Mouse (Mus musculus) erythroblast, embryonic 14.5 days (primary cell): ENCODE results near the gene Fat3. TPM values are rescaled to one million over a fixed set of nuclear protein-coding genes. Genes with fewer than 3 reads are reported as not detected.

Experiments used
- H3K27me3 ChIP-seq: 2 replicates; pipeline ENCODE4 v1.6.1; 2012; ENCODE audit warnings: inconsistent platforms; ENCODE audit not compliant: control insufficient read depth
- H3K36me3 ChIP-seq: 2 replicates; pipeline ENCODE4 v1.6.1; 2012; ENCODE audit warnings: mild to moderate bottlenecking, inconsistent platforms; ENCODE audit not compliant: control insufficient read depth
- H3K4me1 ChIP-seq: 2 replicates; pipeline ENCODE4 v1.6.1; 2012; ENCODE audit warnings: inconsistent platforms; ENCODE audit not compliant: control insufficient read depth
- H3K4me3 ChIP-seq: replicated peaks from 2 replicates; pipeline ENCODE3; 2012; ENCODE audit warnings: moderate library complexity, mild to moderate bottlenecking, inconsistent platforms
- H3K9me3 ChIP-seq: 2 replicates; pipeline ENCODE4 v1.6.1; 2012; ENCODE audit warnings: low read length, inconsistent platforms, mixed read lengths; ENCODE audit not compliant: control insufficient read depth
- GATA1 ChIP-seq: IDR thresholded peaks from 2 replicates; pipeline ENCODE4 v1.6.1; 2012; ENCODE audit warnings: low read length, inconsistent platforms, mixed read lengths
- TAL1 ChIP-seq: IDR thresholded peaks from 3 replicates; pipeline ENCODE4 v1.6.1; 2012; ENCODE audit warnings: low read length, inconsistent platforms, mixed read lengths
- polyA plus RNA-seq: library from polyadenylated mRNA; stranded (reverse); fragments of >175 nt; gene quantifications from 2 replicates; pipeline ENCODE4 v1.2.3, GENCODE M21; 2012

The Fat3 gene
- polyA plus RNA-seq, 1 experiment = 0.03 TPM

- TF ChIP-seq TAL1 (no peak), GATA1 (no peak)
- Histone ChIP-seq H3K27me3 (no peaks in the 10 kb centered on the region), H3K4me1 (no peaks in the 10 kb centered on the region), H3K4me3 (no peak overlapping the region), H3K36me3 (no peaks in the 10 kb centered on the region), H3K9me3 (no peaks in the 10 kb centered on the region)
Observed at GRCm38 (mm10) chr9:16275589-16275988, 225.5 kb downstream of the Fat3 start.

DNA sequence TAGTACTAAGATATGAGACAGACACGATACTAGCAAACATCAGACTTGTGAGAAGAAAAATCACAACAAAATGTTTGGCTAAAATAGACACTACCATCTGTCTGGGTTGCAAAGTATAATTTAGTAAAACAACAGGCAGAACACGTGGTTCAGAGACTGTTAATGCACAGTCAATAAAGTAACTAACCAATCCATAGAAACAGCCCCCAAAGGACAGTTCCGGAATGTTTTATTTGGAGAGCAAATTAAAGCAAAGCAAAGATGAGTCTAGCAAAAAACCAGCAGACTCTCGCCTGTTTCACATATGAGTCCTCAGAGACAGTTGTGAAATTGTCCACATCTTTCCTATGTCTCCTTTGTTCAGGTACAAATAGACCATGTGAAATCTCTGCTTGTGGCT is 227.0 kb downstream of the Fat3 start:
- Histone ChIP-seq H3K9me3 (no peaks in the 10 kb centered on the region), H3K4me3 (no peak overlapping the region), H3K4me1 (no peaks in the 10 kb centered on the region), H3K27me3 (no peaks in the 10 kb centered on the region), H3K36me3 (no peaks in the 10 kb centered on the region)
- TF ChIP-seq GATA1 (no peak), TAL1 (no peak)

- no peak overlapping the region for H3K4me3 ChIP-seq
- H3K36me3 ChIP-seq = no peaks in the 10 kb centered on the region
- no peaks in the 10 kb centered on the region for H3K4me1 ChIP-seq
- no peaks in the 10 kb centered on the region for H3K9me3 ChIP-seq
- H3K27me3 ChIP-seq = no peaks in the 10 kb centered on the region
- no peak for TF ChIP-seq GATA1
- TF ChIP-seq TAL1 = no peak
Observed at GRCm38 (mm10) chr9:16272810-16273209, 228.3 kb downstream of the Fat3 start.

DNA sequence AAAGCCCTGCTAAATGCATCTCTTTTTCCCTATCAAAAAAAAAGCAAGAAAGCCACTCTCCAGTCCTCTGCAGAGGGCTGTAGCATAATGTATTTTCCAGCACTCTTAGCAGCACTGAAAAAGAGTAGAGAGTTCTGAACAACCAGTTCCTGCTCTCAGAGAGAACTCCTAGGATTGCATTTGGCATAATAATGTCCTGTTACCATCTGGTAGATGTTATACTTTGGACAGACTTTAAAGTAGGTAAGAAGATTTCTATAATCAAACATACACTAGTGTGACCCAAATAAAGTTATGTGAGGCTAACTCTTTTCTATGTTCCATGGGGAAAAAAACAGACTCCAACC is 230.3 kb downstream of the Fat3 start:
- Histone ChIP-seq H3K36me3 (no peaks in the 10 kb centered on the region), H3K9me3 (no peaks in the 10 kb centered on the region), H3K4me1 (no peaks in the 10 kb centered on the region), H3K4me3 (no peak overlapping the region), H3K27me3 (no peaks in the 10 kb centered on the region)
- TF ChIP-seq TAL1 (no peak), GATA1 (no peak)

DNA sequence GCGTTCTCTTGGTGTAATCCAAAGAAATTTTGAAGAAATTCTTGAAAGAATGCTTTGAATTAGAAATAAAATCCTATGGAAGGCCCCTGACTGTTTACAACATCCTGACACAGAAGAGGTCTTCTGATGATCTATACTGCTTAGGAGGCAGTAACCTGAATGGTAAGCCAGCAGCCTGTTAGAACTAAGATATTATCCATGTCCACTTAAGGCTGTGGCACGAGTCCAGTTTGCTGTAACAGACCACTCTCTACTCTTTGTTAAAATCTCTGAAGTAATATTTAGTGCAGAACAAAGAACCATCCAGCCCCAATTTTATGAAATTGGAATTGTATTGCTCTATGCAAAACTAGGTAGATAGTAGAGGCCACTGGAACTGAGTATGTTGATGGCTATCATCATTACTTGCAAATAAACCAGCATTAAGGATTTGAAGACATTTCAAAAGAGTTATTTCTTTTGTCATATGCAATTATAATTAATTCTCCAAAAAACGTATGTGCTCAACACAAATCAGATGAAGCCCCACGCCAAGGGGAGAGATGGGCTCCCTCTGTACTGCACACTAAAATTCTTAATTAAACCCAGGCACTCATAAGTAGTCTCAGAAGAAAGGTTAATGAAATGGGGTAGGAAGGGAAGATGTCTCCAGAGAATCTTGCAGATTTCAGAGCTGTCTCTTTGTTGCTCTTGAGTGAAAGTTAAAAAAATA is 230.9 kb downstream of the Fat3 start:
- no peaks in the 10 kb centered on the region for H3K4me1 ChIP-seq
- TF ChIP-seq GATA1 (no peak), TAL1 (no peak)
- no peaks in the 10 kb centered on the region for H3K27me3 ChIP-seq
- H3K4me3 ChIP-seq = no peak overlapping the region
- no peaks in the 10 kb centered on the region for H3K9me3 ChIP-seq
- H3K36me3 ChIP-seq = no peaks in the 10 kb centered on the region

- Histone ChIP-seq H3K4me3 (no peak overlapping the region), H3K4me1 (no peaks in the 10 kb centered on the region), H3K27me3 (no peaks in the 10 kb centered on the region), H3K9me3 (no peaks in the 10 kb centered on the region), H3K36me3 (no peaks in the 10 kb centered on the region)
- TF ChIP-seq TAL1 = no peak
- TF ChIP-seq GATA1 = no peak
Observed at GRCm38 (mm10) chr9:16265519-16265918, 235.6 kb downstream of the Fat3 start.

- no peaks in the 10 kb centered on the region for H3K4me1 ChIP-seq
- no peak overlapping the region for H3K4me3 ChIP-seq
- H3K9me3 ChIP-seq = no peaks in the 10 kb centered on the region
- no peak for TF ChIP-seq GATA1
- TF ChIP-seq TAL1 = no peak
- no peaks in the 10 kb centered on the region for H3K36me3 ChIP-seq
- no peaks in the 10 kb centered on the region for H3K27me3 ChIP-seq
Observed at GRCm38 (mm10) chr9:16257241-16257840, 243.7 kb downstream of the Fat3 start.

DNA sequence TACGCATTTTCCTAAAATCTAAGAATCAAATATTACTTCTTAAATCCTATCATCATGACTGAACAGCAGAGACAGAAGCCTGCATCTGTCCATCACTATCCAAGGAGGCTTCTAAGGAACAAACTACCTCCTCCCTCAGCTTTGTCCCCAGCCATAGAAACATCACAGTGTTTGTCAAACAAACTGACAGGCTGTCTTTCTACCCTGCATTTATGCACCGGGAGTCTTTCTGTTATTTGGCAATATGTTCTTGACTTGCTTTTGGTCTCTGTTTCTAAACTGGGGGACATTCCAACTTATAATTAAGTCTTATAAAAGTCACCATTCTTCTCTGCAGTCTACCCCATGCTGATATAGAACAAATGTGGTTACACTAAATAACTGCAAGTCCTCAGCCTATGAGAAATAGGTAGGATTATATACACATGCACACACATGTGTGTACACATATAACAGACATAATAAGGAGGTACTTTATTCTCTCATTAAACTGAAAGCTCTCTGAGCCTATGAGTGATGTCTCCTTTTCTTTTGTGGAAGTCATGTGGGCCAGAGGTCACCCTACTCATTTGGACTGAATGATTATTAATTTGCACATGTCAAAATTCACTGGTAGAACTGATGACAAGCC is 244.4 kb downstream of the Fat3 start:
- Histone ChIP-seq H3K4me3 (no peak overlapping the region), H3K9me3 (no peaks in the 10 kb centered on the region), H3K27me3 (no peaks in the 10 kb centered on the region), H3K4me1 (no peaks in the 10 kb centered on the region), H3K36me3 (no peaks in the 10 kb centered on the region)
- no peak for TF ChIP-seq GATA1
- TF ChIP-seq TAL1 = no peak

DNA sequence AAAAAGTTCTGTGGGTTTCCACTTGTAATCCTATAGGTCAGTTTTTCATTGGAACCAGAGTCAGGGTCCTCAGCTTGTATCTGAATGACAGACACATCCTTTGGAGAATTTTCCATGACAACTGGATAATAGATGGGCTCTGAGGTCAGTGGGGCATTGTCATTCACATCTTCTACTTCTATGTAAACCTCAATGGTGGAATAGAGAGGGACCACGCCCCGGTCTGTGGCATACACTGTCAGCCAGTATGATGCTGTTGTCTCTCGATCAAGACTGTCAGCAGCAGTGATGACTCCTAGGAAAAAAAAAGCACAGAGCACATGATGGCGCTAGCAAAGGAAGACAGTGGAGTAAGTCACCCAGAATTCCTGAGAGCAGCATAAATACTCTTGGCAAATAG is 254.3 kb downstream of the Fat3 start:
- Histone ChIP-seq H3K9me3 (no peaks in the 10 kb centered on the region), H3K27me3 (no peaks in the 10 kb centered on the region), H3K36me3 (no peaks in the 10 kb centered on the region), H3K4me3 (no peak overlapping the region), H3K4me1 (no peaks in the 10 kb centered on the region)
- no peak for TF ChIP-seq GATA1

DNA sequence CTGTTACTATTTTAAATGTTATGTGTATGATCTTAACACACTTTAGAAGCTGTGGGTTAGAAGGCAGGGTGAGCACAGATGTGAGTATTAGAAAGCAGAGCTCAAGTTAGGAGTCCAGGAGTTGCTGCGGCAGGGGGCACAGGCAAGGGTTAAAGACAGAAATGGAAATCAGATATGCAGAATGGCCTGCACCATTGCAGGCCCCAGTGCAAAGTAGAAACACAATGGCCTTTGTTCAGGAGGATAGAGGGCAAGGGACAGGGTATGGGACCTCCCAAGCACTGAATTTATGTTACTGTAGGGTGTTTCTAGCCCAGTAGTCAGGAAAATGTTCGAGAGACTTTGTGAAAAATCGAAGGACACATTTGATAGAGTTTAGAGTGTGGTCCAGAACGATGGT is 269.5 kb downstream of the Fat3 start:
- TF ChIP-seq GATA1 (no peak), TAL1 (no peak)
- Histone ChIP-seq H3K27me3 (no peaks in the 10 kb centered on the region), H3K4me3 (no peak overlapping the region), H3K36me3 (no peaks in the 10 kb centered on the region), H3K9me3 (no peaks in the 10 kb centered on the region), H3K4me1 (peaks cover 5% of the 10 kb centered on the region)
